15 mouse cellular contexts compared by ENCODE assay signal in the genomic region with DNA sequence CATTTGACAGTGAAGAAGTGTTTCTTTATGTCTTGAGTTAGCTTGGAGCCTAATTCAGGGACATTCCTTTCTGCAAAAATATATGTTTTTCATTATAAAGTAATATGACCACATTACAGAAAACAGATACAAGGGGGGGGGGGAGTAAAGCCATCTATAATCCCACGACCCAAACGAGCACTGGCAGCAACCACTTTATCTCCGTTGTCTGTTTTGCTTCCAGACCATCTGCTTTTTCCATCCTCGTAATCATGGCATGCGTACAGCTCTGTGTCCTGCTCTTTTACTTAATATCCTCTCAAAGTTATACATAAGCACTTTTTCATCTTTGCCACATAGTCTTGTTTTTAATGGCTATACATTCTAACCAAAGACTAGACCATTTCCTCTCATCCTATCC. TPM values are rescaled to one million over a fixed set of nuclear protein-coding genes. Genes with fewer than 3 reads are reported as not detected.
A peak's percentile ranks its signal among the peaks of the same experiment; 100 is the strongest.
DNase-seq lines count a peak whose midpoint lies in the region; ATAC-seq and TF ChIP-seq lines count a peak whose summit lies in the region.
"Had no signal": no experiment of that assay in that cellular context is flagged by ENCODE, and none has a peak within 500 bp of the region (broad histone marks: within the 10 kb centered on the region; RNA-seq: fewer than 3 reads in every experiment).

No protein-coding gene starts in this region.

- peaks cover 41% of the 10 kb centered on the region for H3K4me1 ChIP-seq in heart, embryonic 12.5 days (replicated peaks)
- H3K4me1 ChIP-seq in cortical plate, adult 2 months (ENCODE audit: control insufficient read depth, insufficient read depth, low read length): peaks cover 16% of the 10 kb centered on the region
- peaks cover 10% of the 10 kb centered on the region for H3K4me1 ChIP-seq in forebrain, embryonic 16.5 days (replicated peaks; ENCODE audit: control insufficient read depth, insufficient read depth, low read length)
- H3K4me1 ChIP-seq in limb, embryonic 13.5 days: peaks cover 48% of the 10 kb centered on the region

- H3K27me3 ChIP-seq in heart, embryonic 12.5 days (replicated peaks): no peaks in the 10 kb centered on the region
- no peaks in the 10 kb centered on the region for H3K27me3 ChIP-seq in forebrain, embryonic 16.5 days (replicated peaks; ENCODE audit: control insufficient read depth, insufficient read depth, low read length)
- H3K27me3 ChIP-seq in limb, embryonic 13.5 days: no peaks in the 10 kb centered on the region

- no peak overlapping the region for H3K9ac ChIP-seq in heart, embryonic 12.5 days
- no peak overlapping the region for H3K9ac ChIP-seq in forebrain, embryonic 16.5 days (replicated peaks; ENCODE audit: low read depth, low read length)
- H3K9ac ChIP-seq in limb, embryonic 13.5 days: no peak overlapping the region

- no peak for ATAC-seq in heart, embryonic 12.5 days (ENCODE audit: insufficient number of reproducible peaks, low FRiP score)
- ATAC-seq in forebrain, embryonic 16.5 days: no peak
- 0 out of 2 replicates have a peak, but pooled peaks have one; percentile 34 for ATAC-seq in limb, embryonic 13.5 days (ENCODE audit: low FRiP score, low read depth)

- H3K27ac ChIP-seq in heart, embryonic 12.5 days (ENCODE audit: poor library complexity, severe bottlenecking): peak overlapping the region; percentile 85
- peak overlapping the region; percentile 43; the same call in 1 of the 2 replicates for H3K27ac ChIP-seq in cortical plate, adult 2 months (ENCODE audit: insufficient read depth, low read length)
- peak overlapping the region; percentile 55 for H3K27ac ChIP-seq in forebrain, embryonic 16.5 days (ENCODE audit: low read length)
- peak overlapping the region; percentile 89 for H3K27ac ChIP-seq in limb, embryonic 13.5 days

- 43% methylated on average over 5 of the region's 5 CpGs for WGBS in heart, embryonic 12.5 days
- 39% methylated on average over 5 of the region's 5 CpGs for WGBS in forebrain, embryonic 16.5 days
- WGBS in limb, embryonic 13.5 days: 47% methylated on average over 5 of the region's 5 CpGs

- DNase-seq in heart, adult 8-10 months (ENCODE audit: low spot score): no peak
- no peak for DNase-seq in kidney, postnatal 4 days
- DNase-seq in urinary bladder, postnatal 10 days (ENCODE audit: low spot score): no peak
- no peak for DNase-seq in lung, postnatal 10 days
- DNase-seq: adrenal gland, adult 2 months; cerebellum, adult 11 months; kidney, adult 18-20 months had no signal

- no peak for TF ChIP-seq CTCF in cortical plate, adult 2 months (IDR thresholded peaks at IDR 0.05; ENCODE audit: extremely low read depth, insufficient read depth, low read length)

- H3K36me3 ChIP-seq in heart, embryonic 12.5 days: no peaks in the 10 kb centered on the region
- H3K36me3 ChIP-seq in forebrain, embryonic 16.5 days (ENCODE audit: control insufficient read depth, insufficient read depth): no peaks in the 10 kb centered on the region
- H3K36me3 ChIP-seq in limb, embryonic 13.5 days: no peaks in the 10 kb centered on the region

- H3K9me3 ChIP-seq in heart, embryonic 12.5 days (replicated peaks): no peaks in the 10 kb centered on the region
- no peaks in the 10 kb centered on the region for H3K9me3 ChIP-seq in forebrain, embryonic 16.5 days (ENCODE audit: control insufficient read depth, low read length)
- H3K9me3 ChIP-seq in limb, embryonic 13.5 days: no peaks in the 10 kb centered on the region

- H3K4me2 ChIP-seq in heart, embryonic 12.5 days: no peak overlapping the region
- no peak overlapping the region for H3K4me2 ChIP-seq in forebrain, embryonic 16.5 days (ENCODE audit: low read length)
- no peak overlapping the region for H3K4me2 ChIP-seq in limb, embryonic 13.5 days (replicated peaks)

- TF ChIP-seq POLR2A in cortical plate, adult 2 months (IDR thresholded peaks at IDR 0.05; ENCODE audit: extremely low read depth, insufficient read depth, low read length): no peak

- no peak overlapping the region for H3K4me3 ChIP-seq in heart, embryonic 12.5 days
- no peak overlapping the region for H3K4me3 ChIP-seq in cortical plate, adult 2 months (ENCODE audit: insufficient read depth, low read length)
- no peak overlapping the region for H3K4me3 ChIP-seq in forebrain, embryonic 16.5 days (replicated peaks; ENCODE audit: low read length)
- H3K4me3 ChIP-seq in limb, embryonic 13.5 days: no peak overlapping the region

RNA-seq across cellular contexts. Expression of gene Cpa4, which starts 5.2 kb away (rescaled TPM):
- 2.9 and 3.1 TPM in 2 replicates for polyA plus RNA-seq in heart, embryonic 12.5 days (2016; fragmentation: Nextera tagmentation; extraction: Ambion mirVana)
- total RNA-seq in heart, adult 8-10 months (2022): not detected
- polyA plus RNA-seq in cortical plate, adult 2 months (2012; rRNA removed): 0.10 and 0.15 TPM in 2 replicates
- 1.0 and 1.6 TPM in 2 replicates for polyA plus RNA-seq in forebrain, embryonic 16.5 days (2015; fragmentation: Nextera tagmentation; extraction: Ambion mirVana)
- polyA plus RNA-seq in limb, embryonic 13.5 days (2015; fragmentation: Nextera tagmentation; extraction: Ambion mirVana): 2.3 and 2.7 TPM in 2 replicates
- total RNA-seq: gastrocnemius, adult 8-10 months; layer of hippocampus, postnatal 36 days; MEL had no signal

RNA-seq across cellular contexts. Expression of gene Cpa2, which starts 32.0 kb away (rescaled TPM):
- 5.3 and 6.3 TPM in 2 replicates for polyA plus RNA-seq in heart, embryonic 12.5 days (2016; fragmentation: Nextera tagmentation; extraction: Ambion mirVana)
- under 1 TPM in 1 of 4 experiments, not detected in 3; 0.31 TPM for total RNA-seq in heart, adult 8-10 months (2022)
- polyA plus RNA-seq in cortical plate, adult 2 months (2012; rRNA removed): 3.1 and 3.4 TPM in 2 replicates
- 2.4 and 5.1 TPM in 2 replicates for polyA plus RNA-seq in forebrain, embryonic 16.5 days (2015; fragmentation: Nextera tagmentation; extraction: Ambion mirVana)
- polyA plus RNA-seq in limb, embryonic 13.5 days (2015; fragmentation: Nextera tagmentation; extraction: Ambion mirVana): 10.4 and 11.1 TPM in 2 replicates
- polyA plus RNA-seq: adrenal gland, adult 2 months had no signal

RNA-seq across cellular contexts. Expression of gene Cpa5, which starts 37.4 kb away (rescaled TPM):
- 1.1 and 1.9 TPM in 2 replicates for polyA plus RNA-seq in heart, embryonic 12.5 days (2016; fragmentation: Nextera tagmentation; extraction: Ambion mirVana)
- not detected for total RNA-seq in heart, adult 8-10 months (2022)
- polyA plus RNA-seq in cortical plate, adult 2 months (2012; rRNA removed): 0.08 and 0.09 TPM in 2 replicates
- polyA plus RNA-seq in forebrain, embryonic 16.5 days (2015; fragmentation: Nextera tagmentation; extraction: Ambion mirVana): not detected in 2 replicates
- 0.33 and 0.79 TPM in 2 replicates for polyA plus RNA-seq in limb, embryonic 13.5 days (2015; fragmentation: Nextera tagmentation; extraction: Ambion mirVana)
- total RNA-seq: adrenal gland, adult 2 months; gastrocnemius, adult 8-10 months; layer of hippocampus, postnatal 36 days; MEL had no signal
- polyA plus RNA-seq: adrenal gland, adult 2 months; liver, embryonic 16.5 days had no signal
